Mouse (Mus musculus) ES-E14 (cell line): ENCODE results near the gene Nfatc4. TPM values are rescaled to one million over a fixed set of nuclear protein-coding genes. Genes with fewer than 3 reads are reported as not detected.

Experiments
- DNase-seq: peaks from one replicate; pipeline ENCODE4 v3.0.0-alpha.2; 2013; ENCODE audit warnings: low read depth, low spot score
- H3K27ac ChIP-seq: 2 replicates; pipeline ENCODE4 v1.5.1; 2012; ENCODE audit warnings: low read depth, mild to moderate bottlenecking, low read length, moderate library complexity, mixed read lengths; ENCODE audit not compliant: poor library complexity, insufficient read depth, severe bottlenecking
- H3K36me3 ChIP-seq: 2 replicates; pipeline ENCODE4 v1.6.1; 2012; ENCODE audit warnings: mild to moderate bottlenecking, low read length, moderate library complexity, mixed read lengths; ENCODE audit not compliant: control insufficient read depth, poor library complexity, insufficient read depth, severe bottlenecking
- H3K4me1 ChIP-seq, 2 experiments: fragments of 150-350 bp in 1 of 2; sonication (generic) in 1 of 2; 2 replicates each; pipeline ENCODE4 v1.6.1; 2012; ENCODE audit warnings: low read length in 2 of 2, mild to moderate bottlenecking in 1 of 2, mixed read lengths in 1 of 2; ENCODE audit not compliant: control insufficient read depth in 2 of 2, insufficient read depth in 2 of 2, poor library complexity in 1 of 2
- H3K4me3 ChIP-seq, 2 experiments: fragments of 150-350 bp in 1 of 2; sonication (generic) in 1 of 2; 2 replicates each; pipeline ENCODE4 v1.5.1; 2012; ENCODE audit warnings: low read length in 2 of 2, low read depth in 1 of 2, mild to moderate bottlenecking in 1 of 2, mixed read lengths in 1 of 2; ENCODE audit not compliant: insufficient read depth in 1 of 2, poor library complexity in 1 of 2, severe bottlenecking in 1 of 2
- H3K9ac ChIP-seq: 2 replicates; pipeline ENCODE4 v1.6.1; 2012; ENCODE audit warnings: low read depth, mild to moderate bottlenecking, low read length, mixed read lengths; ENCODE audit not compliant: poor library complexity, insufficient read depth, severe bottlenecking
- H3K9me3 ChIP-seq: fragments of 150-350 bp; sonication (generic); 2 replicates; pipeline ENCODE4 v1.6.1; 2012; ENCODE audit warnings: low read depth, mild to moderate bottlenecking, low read length; ENCODE audit not compliant: control insufficient read depth, insufficient read depth
- CHD2 ChIP-seq: IDR thresholded peaks from 2 replicates; pipeline ENCODE4 v1.6.1; 2014; ENCODE audit warnings: mild to moderate bottlenecking, low read depth, low read length, inconsistent platforms
- HCFC1 ChIP-seq: IDR thresholded peaks from 2 replicates; pipeline ENCODE4 v1.6.1; 2012; ENCODE audit warnings: low read length, inconsistent platforms, borderline replicate concordance; ENCODE audit not compliant: insufficient read depth
- MAFK ChIP-seq: IDR thresholded peaks from 2 replicates; pipeline ENCODE4 v1.6.1; 2014; ENCODE audit warnings: mild to moderate bottlenecking, low read depth, low read length, inconsistent platforms; ENCODE audit not compliant: insufficient read depth
- ZC3H11A ChIP-seq: IDR thresholded peaks from 2 replicates; pipeline ENCODE4 v1.6.1; 2012; ENCODE audit warnings: low read depth, mild to moderate bottlenecking, inconsistent platforms, low read length, borderline replicate concordance
- ZNF384 ChIP-seq: IDR thresholded peaks from 2 replicates; pipeline ENCODE4 v1.6.1; 2012; ENCODE audit warnings: low read depth, low read length, inconsistent platforms
- in situ Hi-C, 2 experiments: fragments of 600-800 bp; cut with MboI; formaldehyde crosslinking; loops; one replicate each; pipeline ENCODE4 v1.15.1; 2025; ENCODE audit warnings: low sequenced_read_pairs in 2 of 2, inconsistent platforms in 1 of 2; ENCODE audit not compliant: unreplicated experiment in 2 of 2
- total RNA-seq: library from RNA; depleted of rRNA; stranded (reverse); fragments of 300-350 nt; gene quantifications from 2 replicates; pipeline ENCODE4 v1.2.3, GENCODE M21; 2012

The Nfatc4 gene
- total RNA-seq, 1 experiment, result 6.4 TPM

DNA sequence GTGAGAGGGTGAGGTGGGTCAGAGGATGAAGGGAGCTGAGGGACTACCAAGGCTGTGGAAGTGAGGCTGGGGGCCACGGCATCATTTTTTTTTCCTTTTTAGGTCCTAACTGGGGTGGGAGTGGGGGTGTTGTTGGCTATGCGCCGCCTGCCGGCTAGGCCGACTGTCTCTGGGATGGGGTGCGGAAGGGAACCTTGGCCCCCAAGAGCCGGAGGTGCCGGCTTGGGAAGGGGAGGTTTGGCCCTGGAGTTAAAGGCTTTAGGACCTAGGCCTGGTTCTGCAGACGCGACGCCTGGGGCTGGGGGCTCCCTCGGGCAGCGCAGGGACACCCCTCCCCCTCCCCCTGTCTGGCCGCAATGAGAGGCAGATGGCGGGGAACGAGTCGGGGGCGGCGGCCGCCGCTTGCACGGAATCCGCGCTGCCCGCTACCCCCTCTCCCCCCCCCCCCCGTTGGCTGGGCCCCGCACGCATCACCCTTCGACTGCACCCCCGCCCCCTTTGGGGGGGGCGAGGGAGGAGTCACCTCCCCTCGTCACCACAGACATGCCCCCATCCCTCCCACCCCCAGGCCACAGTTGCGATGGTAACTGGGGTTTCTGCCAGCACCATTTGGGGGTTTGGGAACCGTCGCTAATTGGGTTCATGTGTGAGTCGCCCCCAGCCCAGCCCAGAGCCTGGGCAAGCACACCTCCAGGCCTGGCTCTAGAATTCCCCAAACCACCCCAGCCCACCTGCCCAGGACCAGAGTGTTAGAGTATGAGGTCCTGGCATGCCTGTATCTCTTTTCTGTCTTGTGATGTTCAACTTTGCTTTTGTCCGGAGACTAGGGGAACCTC is 2.5 kb downstream of the Nfatc4 start:
- H3K4me3 ChIP-seq, result peak overlapping the region; percentile 67 to 87
- peaks cover 5 to 17% of the 10 kb centered on the region in 2 experiments; a peak in 2 of 4 replicates for H3K4me1 ChIP-seq
- peak overlapping the region; percentile 42; the same call in 1 of the 2 replicates for H3K27ac ChIP-seq
- peak overlapping the region; percentile 80 for H3K9ac ChIP-seq
- no peaks in the 10 kb centered on the region for H3K9me3 ChIP-seq
- peaks cover 13% of the 10 kb centered on the region; the same call in 1 of the 2 replicates for H3K36me3 ChIP-seq
- TF ChIP-seq ZC3H11A, result no peak
- no peak for TF ChIP-seq HCFC1
- TF ChIP-seq MAFK, result no peak
- TF ChIP-seq CHD2, result no peak
- no peak for TF ChIP-seq ZNF384
- in situ Hi-C loops, result no loop called here
- DNase-seq, result no peak

DNA sequence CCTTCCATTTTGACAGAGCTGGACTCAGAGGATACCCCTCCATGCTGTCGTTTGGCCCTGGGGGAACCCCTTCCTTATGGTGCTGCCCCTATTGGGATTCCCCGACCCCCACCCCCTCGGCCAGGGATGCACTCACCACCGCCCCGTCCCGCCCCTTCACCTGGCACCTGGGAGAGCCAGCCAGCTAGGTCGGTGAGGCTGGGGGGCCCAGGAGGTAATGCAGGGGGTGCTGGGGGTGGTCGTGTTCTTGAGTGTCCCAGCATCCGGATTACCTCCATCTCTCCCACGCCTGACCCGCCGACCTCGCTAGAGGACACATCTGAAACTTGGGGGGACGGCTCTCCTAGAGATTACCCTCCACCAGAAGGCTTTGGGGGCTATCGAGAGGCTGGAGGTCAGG is 3.2 kb downstream of the Nfatc4 start:
- Histone ChIP-seq H3K9ac (peak overlapping the region; percentile 61), H3K4me1 (peaks cover 10 to 20% of the 10 kb centered on the region in 2 experiments; a peak in 3 of 4 replicates), H3K9me3 (no peaks in the 10 kb centered on the region), H3K27ac (no peak overlapping the region), H3K36me3 (peaks cover 15% of the 10 kb centered on the region; the same call in 1 of the 2 replicates), H3K4me3 (peak overlapping the region; percentile 67 to 87)
- no peak for TF ChIP-seq CHD2
- no peak for TF ChIP-seq ZC3H11A
- TF ChIP-seq HCFC1, result no peak
- no peak for TF ChIP-seq ZNF384
- TF ChIP-seq MAFK, result no peak
- in situ Hi-C loops, result no loop called here
- no peak for DNase-seq

GRCm38 (mm10) chr14:55826551-55827340 is 3.8 kb downstream of the Nfatc4 start:
- H3K4me1 ChIP-seq, result peaks cover 10 to 26% of the 10 kb centered on the region in 2 experiments
- no peak for DNase-seq

GRCm38 (mm10) chr14:55828716-55829263 is 5.8 kb downstream of the Nfatc4 start:
- peaks cover 15% of the 10 kb centered on the region; the same call in 1 of the 2 replicates for H3K36me3 ChIP-seq
- in situ Hi-C loops, result no loop called here
- no peaks in the 10 kb centered on the region for H3K9me3 ChIP-seq
- H3K4me3 ChIP-seq, result no peak overlapping the region
- TF ChIP-seq MAFK, result no peak
- no peak for TF ChIP-seq HCFC1
- TF ChIP-seq CHD2, result no peak
- no peak for TF ChIP-seq ZNF384
- TF ChIP-seq ZC3H11A, result no peak
- H3K27ac ChIP-seq, result no peak overlapping the region
- no peak overlapping the region for H3K9ac ChIP-seq
- H3K4me1 ChIP-seq, result peaks cover 16 to 43% of the 10 kb centered on the region in 2 experiments
- DNase-seq, result no peak

More at GRCm38 (mm10) chr14:55826551-55827340, 3.8 kb downstream of the Nfatc4 start:
- Histone ChIP-seq H3K9me3 (no peaks in the 10 kb centered on the region), H3K36me3 (peaks cover 15% of the 10 kb centered on the region; the same call in 1 of the 2 replicates), H3K27ac (no peak overlapping the region), H3K9ac (peak overlapping the region; percentile 61), H3K4me3 (peak overlapping the region; percentile 67 to 87)
- TF ChIP-seq CHD2 (no peak), ZNF384 (no peak), HCFC1 (no peak), ZC3H11A (no peak), MAFK (no peak)
- in situ Hi-C loops, result no loop called here
